Mouse (Mus musculus): Measurements from ENCODE around the gene Olfr671. TPM values are rescaled to one million over a fixed set of nuclear protein-coding genes. Genes with fewer than 3 reads are reported as not detected.
"Not testable (repeated sequence)": the region's sequence is repeated elsewhere in the genome, so short reads cannot be mapped to it uniquely, and the experiment has no call there.

The Olfr671 gene
- total RNA-seq, 1 experiment: not detected

DNA sequence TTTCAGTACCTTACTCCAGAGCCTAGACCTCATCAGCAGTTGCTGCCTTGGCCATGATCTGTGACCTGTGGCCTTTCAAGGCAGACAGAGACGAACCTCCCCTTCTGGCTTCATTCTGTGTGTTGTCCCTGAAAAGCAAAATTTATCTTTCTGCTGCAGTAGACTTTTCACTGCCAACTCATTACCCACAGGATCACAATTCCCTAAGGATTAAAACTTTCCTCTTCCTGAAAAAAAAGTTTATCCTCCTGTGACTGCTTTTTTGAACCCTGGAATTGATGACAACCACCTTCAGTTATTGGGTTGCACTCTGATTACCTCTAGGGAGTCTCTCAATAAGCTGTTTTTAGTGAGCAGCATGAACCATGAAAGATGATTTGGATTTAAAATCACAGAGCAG lies 16.4 kb downstream of the Olfr671 start, which contains the start of gene Olfr670:
Gene Olfr670 (minus strand): TSS at position 101 of the 400 bp plus-strand sequence.
- Histone ChIP-seq H3K4me1 (ENCODE audit: control insufficient read depth in 2 of 2, insufficient read depth in 2 of 2, low read length in 2 of 2, poor library complexity in 1 of 2) (no peaks in the 10 kb centered on the region), H3K4me3 (ENCODE audit: insufficient read depth in 1 of 2, low read depth in 1 of 2, low read length in 2 of 2, poor library complexity in 1 of 2, severe bottlenecking in 1 of 2) (no peak within 1 kb of the TSS), H3K36me3 (ENCODE audit: control insufficient read depth, insufficient read depth, low read length, poor library complexity, severe bottlenecking) (no peaks in the 10 kb centered on the region), H3K27ac (ENCODE audit: insufficient read depth, low read depth, low read length, poor library complexity, severe bottlenecking) (no peak within 1 kb of the TSS), H3K9ac (ENCODE audit: insufficient read depth, low read depth, low read length, poor library complexity, severe bottlenecking) (no peak within 1 kb of the TSS), H3K9me3 (ENCODE audit: control insufficient read depth, insufficient read depth, low read depth, low read length) (no peaks in the 10 kb centered on the region)
- in situ Hi-C loops (cut with MboI; ENCODE audit: low sequenced_read_pairs in 2 of 2, unreplicated experiment in 2 of 2): no loop called here
- TF ChIP-seq ZNF384 (IDR thresholded peaks at IDR 0.05; ENCODE audit: low read depth, low read length): no peak
- no peak for TF ChIP-seq HCFC1 (IDR thresholded peaks at IDR 0.05; ENCODE audit: borderline replicate concordance, insufficient read depth, low read length)
- TF ChIP-seq MAFK (IDR thresholded peaks at IDR 0.05; ENCODE audit: insufficient read depth, low read depth, low read length): no peak
- TF ChIP-seq CHD2 (IDR thresholded peaks at IDR 0.05; ENCODE audit: low read depth, low read length): no peak
- no peak for TF ChIP-seq ZC3H11A (IDR thresholded peaks at IDR 0.05; ENCODE audit: borderline replicate concordance, low read depth, low read length)
- no peak for DNase-seq (ENCODE audit: low read depth, low spot score)

DNA sequence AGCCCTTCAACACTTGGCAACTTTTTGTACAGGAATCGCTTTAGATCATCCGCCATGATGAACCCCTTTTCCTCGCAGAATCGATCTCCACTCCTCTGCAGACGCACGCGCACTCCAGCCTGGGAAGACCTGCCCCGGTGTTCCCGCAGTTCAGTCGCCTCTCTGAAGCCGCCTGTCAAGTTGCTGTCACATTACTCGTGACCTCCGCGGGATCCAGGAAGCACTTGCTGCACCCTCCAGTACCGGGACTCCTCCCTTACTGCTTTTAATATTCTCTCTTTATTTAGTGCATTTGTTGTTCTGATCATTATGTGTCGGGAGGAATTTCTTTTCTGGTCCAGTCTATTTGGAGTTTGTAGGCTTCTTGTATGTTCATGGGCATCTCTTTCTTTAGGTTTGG lies 28.7 kb downstream of the Olfr671 start:
- H3K9me3 ChIP-seq (ENCODE audit: control insufficient read depth, insufficient read depth, low read depth, low read length); in situ Hi-C loops (cut with MboI; ENCODE audit: low sequenced_read_pairs in 2 of 2, unreplicated experiment in 2 of 2); H3K27ac ChIP-seq (ENCODE audit: insufficient read depth, low read depth, low read length, poor library complexity, severe bottlenecking); H3K9ac ChIP-seq (ENCODE audit: insufficient read depth, low read depth, low read length, poor library complexity, severe bottlenecking); H3K36me3 ChIP-seq (ENCODE audit: control insufficient read depth, insufficient read depth, low read length, poor library complexity, severe bottlenecking); H3K4me1 ChIP-seq (ENCODE audit: control insufficient read depth in 2 of 2, insufficient read depth in 2 of 2, low read length in 2 of 2, poor library complexity in 1 of 2): not testable (repeated sequence)
- DNase-seq (ENCODE audit: low read depth, low spot score): peak; percentile 9
- H3K4me3 ChIP-seq (ENCODE audit: insufficient read depth in 1 of 2, low read depth in 1 of 2, low read length in 2 of 2, poor library complexity in 1 of 2, severe bottlenecking in 1 of 2): 0 out of 4 replicates have a peak overlapping the region, but pooled peaks of 1 of the 2 experiments have one; percentile 33

GRCm38 (mm10) chr7:104933940-104934339 lies 45.0 kb downstream of the Olfr671 start, which contains the start of gene Olfr669:
TSS of gene Olfr669 (plus strand) at chr7:104934240.
- H3K9me3 ChIP-seq (ENCODE audit: control insufficient read depth, insufficient read depth, low read depth, low read length): no peaks in the 10 kb centered on the region
- H3K4me1 ChIP-seq (ENCODE audit: control insufficient read depth in 2 of 2, insufficient read depth in 2 of 2, low read length in 2 of 2, poor library complexity in 1 of 2): no peaks in the 10 kb centered on the region
- DNase-seq (ENCODE audit: low read depth, low spot score): no peak
- in situ Hi-C loops (cut with MboI; ENCODE audit: low sequenced_read_pairs in 2 of 2, unreplicated experiment in 2 of 2): no loop called here
- H3K36me3 ChIP-seq (ENCODE audit: control insufficient read depth, insufficient read depth, low read length, poor library complexity, severe bottlenecking): no peaks in the 10 kb centered on the region
- H3K9ac ChIP-seq (ENCODE audit: insufficient read depth, low read depth, low read length, poor library complexity, severe bottlenecking): no peak within 1 kb of the TSS
- H3K4me3 ChIP-seq (ENCODE audit: insufficient read depth in 1 of 2, low read depth in 1 of 2, low read length in 2 of 2, poor library complexity in 1 of 2, severe bottlenecking in 1 of 2): no peak within 1 kb of the TSS
- no peak within 1 kb of the TSS for H3K27ac ChIP-seq (ENCODE audit: insufficient read depth, low read depth, low read length, poor library complexity, severe bottlenecking)
- TF ChIP-seq MAFK (IDR thresholded peaks at IDR 0.05; ENCODE audit: insufficient read depth, low read depth, low read length) (no peak), CHD2 (IDR thresholded peaks at IDR 0.05; ENCODE audit: low read depth, low read length) (no peak), HCFC1 (IDR thresholded peaks at IDR 0.05; ENCODE audit: borderline replicate concordance, insufficient read depth, low read length) (no peak), ZNF384 (IDR thresholded peaks at IDR 0.05; ENCODE audit: low read depth, low read length) (no peak), ZC3H11A (IDR thresholded peaks at IDR 0.05; ENCODE audit: borderline replicate concordance, low read depth, low read length) (no peak)

DNA sequence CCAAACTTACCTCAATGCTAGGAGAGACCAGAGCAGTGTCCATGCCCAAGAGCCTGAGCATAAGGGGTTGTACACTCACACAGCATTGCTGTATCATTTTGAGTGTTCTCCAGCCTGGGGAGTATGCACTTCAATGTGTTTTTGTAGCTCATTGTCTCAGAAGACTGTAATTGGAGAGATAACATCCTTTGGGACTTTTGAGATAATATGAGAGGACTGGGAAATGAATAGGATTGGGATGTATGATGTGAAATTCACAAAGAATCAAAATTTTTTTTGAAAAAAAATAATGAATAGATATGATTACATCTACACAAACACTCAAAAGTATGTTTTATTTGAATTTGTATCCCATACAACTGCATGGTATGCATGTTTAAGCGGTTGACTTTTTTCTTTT lies 51.0 kb downstream of the Olfr671 start, which contains the start of gene Olfr668:
Gene Olfr668 (minus strand): TSS at position 101 of the 400 bp plus-strand sequence.
- DNase-seq (ENCODE audit: low read depth, low spot score): no peak
- no peak within 1 kb of the TSS for H3K27ac ChIP-seq (ENCODE audit: insufficient read depth, low read depth, low read length, poor library complexity, severe bottlenecking)
- in situ Hi-C loops (cut with MboI; ENCODE audit: low sequenced_read_pairs in 2 of 2, unreplicated experiment in 2 of 2): no loop called here
- no peak within 1 kb of the TSS for H3K9ac ChIP-seq (ENCODE audit: insufficient read depth, low read depth, low read length, poor library complexity, severe bottlenecking)
- H3K4me1 ChIP-seq (ENCODE audit: control insufficient read depth in 2 of 2, insufficient read depth in 2 of 2, low read length in 2 of 2, poor library complexity in 1 of 2): no peaks in the 10 kb centered on the region
- no peak within 1 kb of the TSS for H3K4me3 ChIP-seq (ENCODE audit: insufficient read depth in 1 of 2, low read depth in 1 of 2, low read length in 2 of 2, poor library complexity in 1 of 2, severe bottlenecking in 1 of 2)
- H3K36me3 ChIP-seq (ENCODE audit: control insufficient read depth, insufficient read depth, low read length, poor library complexity, severe bottlenecking): no peaks in the 10 kb centered on the region
- H3K9me3 ChIP-seq (ENCODE audit: control insufficient read depth, insufficient read depth, low read depth, low read length): no peaks in the 10 kb centered on the region
- TF ChIP-seq ZNF384 (IDR thresholded peaks at IDR 0.05; ENCODE audit: low read depth, low read length) (no peak), MAFK (IDR thresholded peaks at IDR 0.05; ENCODE audit: insufficient read depth, low read depth, low read length) (no peak)

Other genes with a start within 250 kb of the Olfr671 start
- gene Usp17le, start 201.7 kb downstream of the Olfr671 start, total RNA-seq (2012; rRNA removed): 6.5 and 10.5 TPM in 2 replicates
- 6.9 and 9.3 TPM in 2 replicates for gene Usp17lb, start 136.5 kb downstream of the Olfr671 start, total RNA-seq (2012; rRNA removed)
- gene Usp17la, start 122.1 kb downstream of the Olfr671 start, total RNA-seq (2012; rRNA removed): 1.5 and 3.1 TPM in 2 replicates
- not detected in 2 replicates for gene Olfr665, start 101.1 kb downstream of the Olfr671 start, total RNA-seq (2012; rRNA removed)
- not detected in 2 replicates for gene Olfr666, start 83.2 kb downstream of the Olfr671 start, total RNA-seq (2012; rRNA removed)
- not detected in 2 replicates for gene Olfr667, start 57.6 kb downstream of the Olfr671 start, total RNA-seq (2012; rRNA removed)
- gene Olfr668, start 51.1 kb downstream of the Olfr671 start, total RNA-seq (2012; rRNA removed): not detected in 2 replicates
- not detected in 2 replicates for gene Olfr669, start 44.9 kb downstream of the Olfr671 start, total RNA-seq (2012; rRNA removed)
- not detected in 2 replicates for gene Olfr670, start 16.5 kb downstream of the Olfr671 start, total RNA-seq (2012; rRNA removed)
- gene Olfr672, start 22.9 kb upstream of the Olfr671 start, total RNA-seq (2012; rRNA removed): not detected in 2 replicates
- not detected in 2 replicates for gene Olfr675, start 49.3 kb upstream of the Olfr671 start, total RNA-seq (2012; rRNA removed)
- not detected in 2 replicates for gene Olfr676, start 53.6 kb upstream of the Olfr671 start, total RNA-seq (2012; rRNA removed)
- not detected in 2 replicates for gene Olfr677, start 72.2 kb upstream of the Olfr671 start, total RNA-seq (2012; rRNA removed)
- gene Olfr678, start 85.3 kb upstream of the Olfr671 start, total RNA-seq (2012; rRNA removed): not detected in 2 replicates
- not detected in 2 replicates for gene Olfr679, start 102.1 kb upstream of the Olfr671 start, total RNA-seq (2012; rRNA removed)
- gene Olfr680-ps1, start 113.7 kb upstream of the Olfr671 start, total RNA-seq (2012; rRNA removed): not detected in 2 replicates
- gene Olfr681, start 137.7 kb upstream of the Olfr671 start, total RNA-seq (2012; rRNA removed): not detected in 2 replicates
- gene Olfr683, start 167.9 kb upstream of the Olfr671 start, total RNA-seq (2012; rRNA removed): not detected in 2 replicates
- not detected in 2 replicates for gene Olfr684, start 184.5 kb upstream of the Olfr671 start, total RNA-seq (2012; rRNA removed)
- gene Olfr685, start 206.9 kb upstream of the Olfr671 start, total RNA-seq (2012; rRNA removed): not detected in 2 replicates
- gene Olfr686, start 228.4 kb upstream of the Olfr671 start, total RNA-seq (2012; rRNA removed): not detected in 2 replicates